Mouse (Mus musculus): ENCODE results near the gene Mcf2l. TPM values are rescaled to one million over a fixed set of nuclear protein-coding genes. Genes with fewer than 3 reads are reported as not detected.

The Mcf2l gene
- total RNA-seq (2021), result 100 to 1,000 TPM; 239 to 243 TPM
- long read RNA-seq, experiment 1, full-length matches to known transcripts, result 23 of 186 reads
- long read RNA-seq, experiment 1, partial matches to known transcripts, result 79 of 186 reads
- long read RNA-seq, experiment 1, other reads (novel, unspliced or antisense), result 84 of 186 reads
- long read RNA-seq, experiment 2, full-length matches to known transcripts, result 7 of 74 reads
- long read RNA-seq, experiment 2, partial matches to known transcripts, result 31 of 74 reads
- long read RNA-seq, experiment 2, other reads (novel, unspliced or antisense), result 36 of 74 reads

- DNase-seq (ENCODE audit: low spot score in 2 of 2), result peak in 1 of 2 experiments; percentile 26
Measured at GRCm38 (mm10) chr8:12873357-12874046, at the start of gene Mcf2l. Gene Mcf2l, plus strand, starts transcription at chr8:12873806.

DNA sequence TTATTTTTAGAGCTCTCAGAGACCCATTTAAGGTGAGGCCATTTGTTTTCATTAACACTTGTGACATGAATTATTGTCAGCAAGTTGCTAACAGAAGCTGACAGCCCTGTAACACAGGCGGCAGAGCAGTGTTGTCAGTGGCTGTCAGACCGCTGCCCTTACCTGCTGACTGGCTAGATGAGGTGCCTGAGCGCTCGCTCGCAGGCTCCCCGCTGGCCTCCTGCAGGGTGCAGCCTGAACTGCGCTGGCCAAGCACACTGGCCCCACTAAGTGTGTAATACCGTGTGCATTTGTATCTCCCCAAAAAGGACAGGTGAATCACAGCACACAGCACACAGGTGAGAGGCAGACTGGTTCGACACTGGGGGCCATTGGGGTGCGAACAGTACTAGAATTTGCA is 49.0 kb upstream of the Mcf2l start:
- DNase-seq (ENCODE audit: low spot score in 2 of 2), result no peak

DNA sequence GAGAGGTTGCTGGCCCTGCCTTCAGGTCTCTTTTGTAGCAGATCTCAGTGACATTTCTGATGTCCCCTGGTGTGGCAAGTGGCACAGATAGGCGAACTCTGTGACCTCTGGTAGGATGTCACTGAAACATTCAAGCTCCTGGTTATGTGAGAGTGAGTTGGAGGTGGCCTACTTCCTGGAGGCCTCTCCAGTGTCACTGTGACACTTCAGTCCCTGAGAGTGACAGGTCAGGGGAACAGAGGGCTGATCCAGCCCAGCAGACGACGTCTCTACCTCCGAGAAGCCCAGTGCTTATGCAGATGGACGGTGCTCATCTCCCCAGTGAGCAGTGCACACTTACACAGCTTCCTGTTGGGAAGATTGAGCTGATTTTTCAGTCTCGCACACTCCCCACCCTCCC is 48.4 kb upstream of the Mcf2l start:
- DNase-seq (ENCODE audit: low spot score in 2 of 2), result no peak

DNA sequence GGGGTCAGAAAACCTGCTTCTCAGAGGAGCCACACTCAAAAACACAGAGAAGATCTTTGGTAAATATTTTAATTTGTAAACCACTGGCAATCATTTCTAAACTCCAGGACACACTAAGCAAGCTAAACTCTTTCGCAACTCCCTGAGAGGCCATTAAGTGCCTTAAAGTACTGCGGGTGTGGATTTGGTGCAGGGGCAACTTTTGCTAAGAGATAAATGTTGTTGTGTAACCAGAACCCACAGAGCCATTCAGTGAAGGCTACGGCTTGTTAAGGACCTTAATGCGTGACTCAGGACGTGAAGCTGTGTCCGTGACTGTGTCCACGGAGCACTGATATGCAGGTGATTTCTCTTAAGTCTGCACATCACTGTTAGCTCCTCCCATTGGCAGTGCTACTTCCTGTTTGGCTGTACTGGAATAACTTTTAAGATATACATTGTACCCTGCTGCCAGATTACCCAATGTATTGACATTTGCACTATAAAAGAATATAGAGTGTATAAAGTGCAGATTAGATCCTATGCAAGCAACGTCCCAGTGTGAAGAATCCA is 47.8 kb upstream of the Mcf2l start:
- DNase-seq (ENCODE audit: low spot score in 2 of 2), result no peak

DNA sequence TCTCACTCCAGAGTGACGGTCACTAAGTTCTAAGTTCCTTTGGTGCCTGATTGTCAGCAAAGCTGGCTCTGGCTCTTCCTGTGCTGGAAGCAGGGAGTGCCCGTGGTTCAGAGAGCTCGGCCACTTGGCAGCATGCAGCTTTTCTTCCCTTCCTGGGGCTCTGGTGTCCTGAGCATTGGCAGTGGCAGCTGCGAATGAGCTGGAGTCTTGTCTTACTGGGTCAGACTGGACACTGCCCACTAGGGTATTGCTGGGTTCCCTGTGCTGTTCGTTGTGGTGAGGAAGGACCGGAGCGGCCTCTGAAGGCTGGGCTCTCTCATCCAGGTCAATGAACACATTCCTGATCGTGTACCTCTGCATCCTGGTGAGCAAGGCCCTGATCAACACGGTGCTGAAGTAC is 46.5 kb upstream of the Mcf2l start:
- no peak for DNase-seq (ENCODE audit: low spot score in 2 of 2)

GRCm38 (mm10) chr8:12828298-12828697 is 45.3 kb upstream of the Mcf2l start:
- DNase-seq (ENCODE audit: low spot score in 2 of 2), result no peak

- DNase-seq (ENCODE audit: low spot score in 2 of 2), result no peak
Measured at GRCm38 (mm10) chr8:12829381-12829780, 44.2 kb upstream of the Mcf2l start.

DNA sequence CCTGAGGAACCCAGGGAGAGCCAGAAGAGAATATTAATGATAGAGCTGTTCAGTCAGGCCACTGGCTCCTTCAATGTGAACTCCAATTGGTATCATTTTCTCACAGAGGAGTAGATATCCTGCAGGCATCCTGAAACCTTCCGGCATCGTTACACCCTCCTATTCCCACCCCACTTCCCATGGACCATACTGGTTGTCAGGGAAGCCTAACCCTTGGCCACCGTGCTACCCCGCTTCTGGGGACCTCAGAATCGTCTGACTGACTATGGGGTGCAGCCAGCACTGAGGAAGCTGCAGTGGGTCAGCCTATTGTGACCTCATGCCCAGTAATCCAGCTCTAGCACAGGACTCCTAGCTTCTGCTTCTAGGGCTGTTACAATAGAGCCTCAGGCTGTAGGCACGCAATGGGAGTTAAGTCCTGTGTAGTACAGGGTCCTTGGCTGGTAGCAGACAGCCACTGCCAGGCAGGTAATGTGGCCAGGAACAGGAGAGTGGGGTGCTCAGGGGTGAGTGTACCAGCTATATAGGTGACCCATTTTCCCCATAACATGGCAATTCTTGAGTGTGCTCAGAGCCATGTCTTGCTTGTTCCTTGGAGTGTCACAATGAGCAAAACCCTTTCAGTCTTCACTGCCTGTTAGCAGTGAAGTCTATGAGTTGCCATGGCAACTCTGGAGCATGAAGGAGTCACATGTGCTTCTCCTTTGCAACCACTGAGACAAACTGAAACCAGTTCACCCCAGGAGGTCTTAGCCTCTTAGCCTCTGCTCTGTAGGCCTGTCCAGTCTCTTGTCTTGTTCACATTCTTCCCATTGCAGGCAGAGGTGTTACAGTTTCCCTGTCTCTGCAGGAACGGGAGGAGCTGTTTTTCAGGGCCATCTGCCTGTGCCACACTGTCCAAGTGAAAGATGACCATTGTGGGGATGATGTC is 41.7 kb upstream of the Mcf2l start:
- no peak for DNase-seq (ENCODE audit: low spot score in 2 of 2)

DNA sequence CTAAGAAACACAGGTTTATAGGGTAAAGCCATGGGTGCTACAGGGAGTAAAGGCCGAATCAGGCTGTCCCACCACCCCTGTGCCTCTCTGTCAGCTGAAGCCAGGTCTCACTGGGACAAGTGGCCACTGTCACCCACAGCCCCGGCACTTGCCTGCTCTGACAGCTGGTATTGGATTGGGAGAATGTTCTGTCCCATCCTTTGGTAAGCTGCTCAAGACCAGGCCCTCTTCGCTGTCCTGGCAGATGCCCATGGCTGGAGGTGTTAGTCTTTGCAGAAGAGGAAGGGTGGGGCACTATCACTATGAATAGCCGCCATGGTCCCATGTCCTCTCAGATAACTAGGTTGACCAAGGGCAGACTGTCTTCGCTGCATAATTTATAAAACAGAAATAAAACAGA is 40.0 kb upstream of the Mcf2l start:
- no peak for DNase-seq (ENCODE audit: low spot score in 2 of 2)

DNA sequence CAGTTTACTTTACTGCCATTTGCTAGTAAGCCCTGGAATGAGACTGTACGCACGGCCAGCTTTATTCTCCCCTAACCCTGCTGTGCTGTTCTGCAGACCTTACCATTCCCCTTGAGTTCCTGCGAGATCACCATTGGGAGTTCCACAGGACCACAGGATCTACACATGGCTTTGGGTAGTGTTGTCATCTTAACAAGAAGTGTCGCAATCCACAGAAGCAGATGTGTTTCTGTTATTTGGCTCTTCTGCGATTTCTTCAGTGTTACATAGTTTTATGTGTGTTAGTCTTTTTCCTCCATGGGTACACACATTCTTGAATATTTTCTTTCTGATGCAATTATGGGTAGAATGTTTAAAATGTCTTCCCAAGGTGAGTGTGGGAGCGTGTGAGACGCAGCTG is 32.8 kb upstream of the Mcf2l start:
- no peak for DNase-seq (ENCODE audit: low spot score in 2 of 2)

DNA sequence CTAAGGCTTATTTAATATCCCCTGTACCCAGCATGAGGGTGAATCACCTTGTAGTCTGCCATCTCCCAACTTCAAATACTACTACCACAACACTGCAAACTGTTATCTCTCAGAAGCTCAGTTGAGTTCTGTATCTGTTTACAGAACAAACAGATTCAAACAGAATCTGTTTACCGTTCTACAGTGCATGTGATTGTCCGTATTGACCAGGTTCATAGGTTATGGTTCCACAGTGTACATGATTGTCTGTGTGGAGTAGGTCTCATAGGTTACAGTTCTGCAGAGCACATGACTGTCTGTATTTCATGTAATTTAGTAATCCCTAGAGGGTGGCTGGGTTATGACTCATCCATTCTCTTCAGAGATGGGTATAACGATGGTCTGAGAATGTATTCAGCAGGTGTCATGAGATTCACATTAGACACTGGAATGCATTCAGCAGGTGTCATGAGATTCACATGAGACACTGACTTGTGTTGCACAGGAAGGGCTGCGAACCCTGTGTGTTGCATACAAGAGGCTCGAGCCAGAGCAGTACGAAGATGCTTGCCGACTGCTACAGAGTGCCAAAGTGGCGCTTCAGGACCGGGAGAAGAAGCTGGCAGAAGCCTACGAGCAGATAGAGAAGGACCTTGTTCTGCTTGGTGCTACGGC is 31.1 kb upstream of the Mcf2l start:
- DNase-seq (ENCODE audit: low spot score in 2 of 2), result no peak

DNA sequence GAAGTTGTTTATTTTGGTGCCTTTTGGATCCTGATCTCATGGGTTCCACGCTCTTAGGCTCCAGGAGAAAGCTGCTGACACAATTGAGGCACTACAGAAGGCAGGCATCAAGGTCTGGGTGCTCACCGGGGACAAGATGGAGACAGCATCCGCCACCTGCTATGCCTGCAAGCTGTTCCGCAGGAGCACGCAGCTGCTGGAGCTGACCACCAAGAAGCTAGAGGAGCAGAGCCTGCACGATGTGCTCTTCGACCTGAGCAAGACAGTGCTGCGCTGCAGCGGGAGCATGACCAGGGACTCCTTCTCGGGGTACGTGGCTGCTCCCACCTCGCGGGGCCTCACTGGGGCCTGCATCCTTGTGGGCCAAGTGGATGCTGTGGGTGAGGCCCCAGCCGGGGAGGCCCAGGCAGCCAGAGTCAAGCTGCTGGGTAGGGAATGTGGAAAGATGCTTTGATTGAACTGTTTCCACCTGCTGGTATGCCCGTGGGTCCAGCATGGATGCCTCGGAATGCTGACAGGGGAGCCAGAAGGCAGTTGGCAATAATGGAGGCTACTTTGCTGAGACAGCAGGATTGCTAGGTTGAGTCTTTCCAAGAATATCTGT is 29.2 kb upstream of the Mcf2l start:
- no peak for DNase-seq (ENCODE audit: low spot score in 2 of 2)

DNA sequence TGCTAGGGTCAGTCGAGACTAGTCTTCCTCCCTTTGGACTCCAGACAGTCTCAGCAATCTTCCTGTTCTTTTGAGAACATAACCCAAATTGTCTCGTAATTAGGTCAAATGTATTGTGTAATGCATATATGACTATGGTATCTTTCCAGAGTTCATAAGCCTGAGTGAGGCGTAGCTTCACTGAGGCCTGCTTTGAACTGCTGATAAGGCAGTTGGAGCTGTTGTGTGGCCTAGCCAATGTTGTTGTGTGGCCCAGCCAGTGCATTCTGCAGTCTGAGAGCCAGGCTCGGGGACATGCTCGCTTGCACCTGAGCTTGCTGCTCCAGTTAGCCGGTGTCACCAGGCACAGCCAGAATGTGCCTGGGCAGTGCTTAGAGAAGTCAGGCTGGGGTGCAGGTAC is 27.2 kb upstream of the Mcf2l start:
- DNase-seq (ENCODE audit: low spot score in 2 of 2), result no peak

GRCm38 (mm10) chr8:12851241-12851640 is 22.4 kb upstream of the Mcf2l start:
- no peak for DNase-seq (ENCODE audit: low spot score in 2 of 2)

- DNase-seq (ENCODE audit: low spot score in 2 of 2), result no peak
Measured at GRCm38 (mm10) chr8:12856038-12856437, 17.6 kb upstream of the Mcf2l start.

DNA sequence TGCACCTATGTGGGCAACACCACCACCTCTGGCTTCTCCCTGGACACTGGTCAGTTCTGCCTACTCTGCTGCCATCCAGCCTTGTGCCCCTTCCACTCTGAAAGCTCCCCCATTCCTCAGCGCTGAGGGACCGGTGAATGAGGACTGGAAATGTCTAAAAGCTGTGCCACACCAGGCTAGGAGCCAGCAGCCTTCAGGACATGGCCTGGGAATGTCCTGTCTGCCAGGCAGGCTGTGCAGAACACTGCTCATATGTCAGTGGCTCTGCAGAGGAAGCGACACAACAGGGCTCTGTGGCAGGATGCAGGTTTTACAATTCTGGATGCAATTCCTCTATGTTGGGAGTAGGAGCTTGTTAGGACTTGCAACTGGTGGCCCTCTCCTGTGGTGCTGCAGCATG is 10.5 kb upstream of the Mcf2l start:
- DNase-seq (ENCODE audit: low spot score in 2 of 2), result no peak

- no peak for DNase-seq (ENCODE audit: low spot score in 2 of 2)
Measured at GRCm38 (mm10) chr8:12863608-12864007, 10.0 kb upstream of the Mcf2l start.

DNA sequence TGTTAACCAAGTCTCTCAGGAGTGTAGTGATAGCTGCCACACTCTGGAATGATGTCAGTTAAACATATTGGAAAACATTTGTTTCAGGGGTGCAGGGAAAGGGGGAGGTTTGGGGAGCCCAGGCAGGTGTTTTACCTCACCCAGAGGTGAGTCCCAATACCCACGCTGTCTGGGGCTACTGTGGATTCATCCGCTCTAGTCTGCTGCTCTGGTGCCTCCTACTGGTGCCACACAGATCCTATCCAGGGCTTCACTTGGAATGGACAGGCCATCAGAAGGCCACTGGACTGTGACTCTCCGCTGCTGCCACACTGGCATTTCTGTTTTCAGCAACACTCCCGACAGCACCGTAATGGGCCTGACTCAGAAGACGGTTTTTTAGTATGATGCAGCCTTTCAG is 7.8 kb upstream of the Mcf2l start:
- DNase-seq (ENCODE audit: low spot score in 2 of 2), result no peak

DNA sequence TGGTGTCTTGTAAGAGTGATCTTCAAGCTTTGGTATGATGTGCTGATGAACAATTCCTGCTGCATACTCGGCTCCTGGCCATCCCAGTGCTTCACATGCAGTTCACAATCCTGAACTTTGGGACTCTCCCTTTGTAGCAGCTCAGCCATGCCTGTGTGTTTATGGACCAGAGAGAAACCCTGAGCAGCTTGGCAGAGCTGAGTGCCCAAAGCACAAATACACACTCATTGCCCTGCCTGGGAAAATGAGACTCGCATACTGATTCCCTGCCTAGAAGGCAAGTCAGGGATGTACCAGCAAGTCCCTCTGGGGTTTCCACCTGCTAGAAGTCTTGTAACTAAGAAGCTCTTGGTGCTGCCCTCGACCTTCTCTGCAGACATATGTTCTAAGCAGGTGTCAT is 3.9 kb upstream of the Mcf2l start:
- DNase-seq (ENCODE audit: low spot score in 2 of 2), result no peak

DNA sequence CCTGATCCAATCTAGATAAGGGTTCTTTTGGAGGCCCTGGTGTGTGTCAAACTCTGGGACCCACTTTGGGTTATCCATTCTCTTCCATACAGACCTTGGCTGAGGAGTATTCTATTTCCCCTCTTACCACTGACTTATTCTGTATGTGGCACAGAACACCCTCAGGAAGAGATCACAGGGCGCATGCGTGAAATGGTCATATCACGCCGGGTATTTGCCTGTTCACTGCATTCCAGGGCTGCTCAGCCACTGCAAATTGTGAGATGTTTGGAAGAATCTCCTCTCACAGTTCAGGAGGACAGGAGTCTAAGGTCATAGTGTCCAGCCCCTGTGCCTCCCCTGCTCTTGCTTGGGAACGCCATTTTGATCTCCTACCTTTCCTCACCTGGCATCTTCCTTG is 3.0 kb upstream of the Mcf2l start:
- no peak for DNase-seq (ENCODE audit: low spot score in 2 of 2)

DNA sequence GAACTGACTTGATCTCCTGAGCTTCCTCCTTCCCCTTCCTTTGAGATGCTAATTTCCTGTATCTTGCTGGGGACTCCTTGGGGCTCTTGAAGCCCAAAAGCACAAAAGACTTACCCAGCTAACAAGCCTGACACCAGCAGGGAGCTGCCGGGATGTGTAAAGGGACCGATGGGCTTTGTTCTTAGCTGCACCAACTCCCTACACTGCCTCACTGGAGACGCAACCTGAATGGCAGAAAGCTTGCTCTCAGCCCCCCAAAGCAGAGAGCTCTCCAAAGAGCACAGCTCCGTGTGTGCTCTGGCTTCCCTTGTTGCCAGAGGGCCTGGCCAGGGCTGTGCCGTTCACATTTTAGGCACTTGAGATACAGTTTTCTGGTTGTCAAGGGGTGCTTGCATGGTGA is 2.1 kb upstream of the Mcf2l start:
- DNase-seq (ENCODE audit: low spot score in 2 of 2), result no peak
